Mouse (Mus musculus) ES-E14 (cell line): ENCODE measurements around the gene Patl2.

Experiments
- HCFC1 ChIP-seq: IDR thresholded peaks from 2 replicates; pipeline ENCODE4 v1.6.1; 2012; ENCODE audit warnings: low read length, inconsistent platforms, borderline replicate concordance; ENCODE audit not compliant: insufficient read depth
- ZC3H11A ChIP-seq: IDR thresholded peaks from 2 replicates; pipeline ENCODE4 v1.6.1; 2012; ENCODE audit warnings: low read depth, mild to moderate bottlenecking, inconsistent platforms, low read length, borderline replicate concordance
- ZNF384 ChIP-seq: IDR thresholded peaks from 2 replicates; pipeline ENCODE4 v1.6.1; 2012; ENCODE audit warnings: low read depth, low read length, inconsistent platforms

DNA sequence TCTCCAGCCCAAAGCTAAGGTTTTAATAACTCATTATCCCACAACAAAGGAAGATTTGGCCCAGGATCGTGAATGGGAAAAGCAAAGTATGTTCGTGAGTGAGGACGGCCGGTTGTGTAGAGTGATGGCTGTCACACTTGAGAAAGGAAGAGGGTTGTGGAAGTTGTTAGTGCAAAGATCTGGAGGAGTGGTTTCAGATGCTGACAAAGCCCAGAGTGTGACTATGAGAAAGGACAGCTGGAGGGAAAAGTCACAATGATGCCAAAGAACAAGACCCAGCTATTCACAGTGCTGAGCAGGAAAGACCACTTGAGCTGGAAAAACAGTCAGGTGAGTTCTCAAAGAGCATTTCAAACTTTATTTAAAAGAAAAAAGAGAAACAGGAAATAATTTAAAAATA, 76.3 kb downstream of the Patl2 start:
- TF ChIP-seq ZNF384 (no peak), HCFC1 (no peak), ZC3H11A (no peak)
